Mouse (Mus musculus): ENCODE results near the gene Adgra1. TPM values are rescaled to one million over a fixed set of nuclear protein-coding genes. Genes with fewer than 3 reads are reported as not detected.

Adgra1 gene
- polyA plus RNA-seq, 1 experiment from 2014 or later = 0.08 TPM

GRCm38 (mm10) chr7:139894655-139895557, 60.9 kb downstream of the Adgra1 start, which contains the start of gene Kndc1:
Gene Kndc1 (plus strand): TSS chr7:139894696.
- Histone ChIP-seq H3K4me2 (peak within 1 kb of the TSS; percentile 58), H3K4me3 (ENCODE audit: low read depth, low read length) (peak within 1 kb of the TSS; percentile 34), H3K27me3 (replicated peaks; ENCODE audit: control insufficient read depth, insufficient read depth, low read length) (peaks cover 38% of the 10 kb centered on the region), H3K9ac (ENCODE audit: low read depth, low read length) (no peak within 1 kb of the TSS), H3K4me1 (replicated peaks; ENCODE audit: control insufficient read depth, insufficient read depth, low read length) (no peaks in the 10 kb centered on the region), H3K27ac (ENCODE audit: low read depth, low read length) (no peak within 1 kb of the TSS), H3K36me3 (ENCODE audit: control insufficient read depth, insufficient read depth, low read length) (no peaks in the 10 kb centered on the region), H3K9me3 (ENCODE audit: control insufficient read depth, low read length) (no peaks in the 10 kb centered on the region)
- WGBS = 3% methylated on average over 45 of the region's 50 CpGs
- ATAC-seq (replicated peaks; ENCODE audit: low FRiP score) (no peak), DNase-seq (ENCODE audit: low spot score) (no peak)

- Histone ChIP-seq H3K9ac (ENCODE audit: low read depth, low read length) (no peak overlapping the region), H3K4me1 (replicated peaks; ENCODE audit: control insufficient read depth, insufficient read depth, low read length) (no peaks in the 10 kb centered on the region), H3K36me3 (ENCODE audit: control insufficient read depth, insufficient read depth, low read length) (no peaks in the 10 kb centered on the region), H3K9me3 (ENCODE audit: control insufficient read depth, low read length) (no peaks in the 10 kb centered on the region), H3K4me2 (no peak overlapping the region), H3K27me3 (replicated peaks; ENCODE audit: control insufficient read depth, insufficient read depth, low read length) (peaks cover 38% of the 10 kb centered on the region), H3K4me3 (ENCODE audit: low read depth, low read length) (no peak overlapping the region), H3K27ac (ENCODE audit: low read depth, low read length) (no peak overlapping the region)
- DNase-seq (ENCODE audit: low spot score) (no peak), ATAC-seq (replicated peaks; ENCODE audit: low FRiP score) (no peak)
- 72% methylated on average over 7 of the region's 7 CpGs for WGBS
Measured at GRCm38 (mm10) chr7:139896271-139896670, 62.3 kb downstream of the Adgra1 start.

DNA sequence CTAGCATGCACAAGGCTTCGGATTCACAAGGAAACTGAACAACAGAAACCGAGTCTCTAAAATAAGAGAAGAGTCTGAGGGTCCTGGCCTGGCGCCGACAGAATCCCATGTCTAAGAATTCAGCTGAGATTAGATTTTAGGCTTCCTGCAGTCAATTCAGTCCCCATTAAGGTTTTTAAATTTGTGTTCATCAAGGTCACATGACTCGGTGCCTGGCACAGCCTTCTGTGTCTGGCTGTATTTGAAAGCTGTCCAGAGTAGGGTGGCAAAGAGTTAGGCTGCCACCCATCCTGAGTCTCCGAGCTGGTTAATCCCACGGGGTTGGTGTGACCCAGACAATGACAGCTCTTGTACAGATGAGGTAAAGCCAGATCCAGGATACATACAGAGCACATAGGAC, 62.8 kb downstream of the Adgra1 start:
- H3K9me3 ChIP-seq (ENCODE audit: control insufficient read depth, low read length) = no peaks in the 10 kb centered on the region
- H3K27ac ChIP-seq (ENCODE audit: low read depth, low read length) = no peak overlapping the region
- ATAC-seq (replicated peaks; ENCODE audit: low FRiP score) (no peak), DNase-seq (ENCODE audit: low spot score) (no peak)
- no peaks in the 10 kb centered on the region for H3K4me1 ChIP-seq (replicated peaks; ENCODE audit: control insufficient read depth, insufficient read depth, low read length)
- H3K9ac ChIP-seq (ENCODE audit: low read depth, low read length) = no peak overlapping the region
- H3K36me3 ChIP-seq (ENCODE audit: control insufficient read depth, insufficient read depth, low read length) = no peaks in the 10 kb centered on the region
- no peak overlapping the region for H3K4me3 ChIP-seq (ENCODE audit: low read depth, low read length)
- H3K4me2 ChIP-seq = no peak overlapping the region
- H3K27me3 ChIP-seq (replicated peaks; ENCODE audit: control insufficient read depth, insufficient read depth, low read length) = peaks cover 38% of the 10 kb centered on the region
- WGBS = 74% methylated on average over 7 of the region's 7 CpGs

DNA sequence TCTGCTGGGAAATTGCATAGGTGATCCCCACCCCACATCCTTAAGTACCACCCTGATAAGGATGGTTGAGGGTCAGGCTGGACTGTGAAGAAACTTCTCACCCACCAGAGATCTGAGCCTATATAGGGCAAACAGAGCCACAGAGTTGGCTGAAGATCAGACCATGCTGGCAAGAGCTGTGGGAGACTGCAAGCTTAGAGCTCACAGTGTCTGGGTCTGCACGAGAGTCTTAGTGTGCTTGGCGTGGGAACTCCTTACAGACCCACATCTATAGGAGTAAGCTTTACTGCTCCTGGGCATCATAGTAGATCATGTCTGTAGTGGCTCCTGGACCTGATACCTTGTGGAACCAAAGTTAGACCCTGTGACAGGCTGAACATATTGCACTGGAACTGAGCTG, 64.6 kb downstream of the Adgra1 start:
- ATAC-seq (replicated peaks; ENCODE audit: low FRiP score) = no peak
- Histone ChIP-seq H3K4me3 (ENCODE audit: low read depth, low read length) (no peak overlapping the region), H3K4me2 (no peak overlapping the region), H3K4me1 (replicated peaks; ENCODE audit: control insufficient read depth, insufficient read depth, low read length) (no peaks in the 10 kb centered on the region), H3K27ac (ENCODE audit: low read depth, low read length) (no peak overlapping the region), H3K9ac (ENCODE audit: low read depth, low read length) (no peak overlapping the region), H3K36me3 (ENCODE audit: control insufficient read depth, insufficient read depth, low read length) (no peaks in the 10 kb centered on the region), H3K27me3 (replicated peaks; ENCODE audit: control insufficient read depth, insufficient read depth, low read length) (peaks cover 31% of the 10 kb centered on the region), H3K9me3 (ENCODE audit: control insufficient read depth, low read length) (no peaks in the 10 kb centered on the region)
- DNase-seq (ENCODE audit: low spot score) = no peak
- 75% methylated on average over 2 of the region's 2 CpGs for WGBS

DNA sequence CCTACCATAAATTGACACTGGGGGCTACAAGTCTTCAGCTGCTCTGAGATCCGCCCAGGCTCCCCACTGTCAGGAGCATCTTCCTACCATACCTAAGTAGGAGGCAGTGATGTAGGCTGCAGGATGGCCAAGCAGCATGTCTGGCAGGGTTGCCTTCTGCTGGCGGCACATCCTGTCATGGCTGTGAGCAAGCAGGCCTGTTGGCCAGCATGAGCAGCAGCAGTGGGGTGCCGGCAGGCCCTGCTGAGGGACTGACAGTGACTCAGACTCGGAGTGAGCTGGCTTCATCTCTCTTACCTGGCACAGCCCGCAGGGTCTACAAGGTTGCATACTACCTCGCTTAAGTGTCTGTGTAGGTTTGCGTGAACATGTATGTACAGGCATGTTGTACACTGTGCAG, 65.5 kb downstream of the Adgra1 start:
- no peak for ATAC-seq (replicated peaks; ENCODE audit: low FRiP score)
- peaks cover 22% of the 10 kb centered on the region for H3K27me3 ChIP-seq (replicated peaks; ENCODE audit: control insufficient read depth, insufficient read depth, low read length)

GRCm38 (mm10) chr7:139900456-139900855, 66.5 kb downstream of the Adgra1 start:
- Histone ChIP-seq H3K4me3 (ENCODE audit: low read depth, low read length) (no peak overlapping the region), H3K27ac (ENCODE audit: low read depth, low read length) (no peak overlapping the region), H3K27me3 (replicated peaks; ENCODE audit: control insufficient read depth, insufficient read depth, low read length) (peaks cover 12% of the 10 kb centered on the region), H3K4me1 (replicated peaks; ENCODE audit: control insufficient read depth, insufficient read depth, low read length) (no peaks in the 10 kb centered on the region), H3K9ac (ENCODE audit: low read depth, low read length) (no peak overlapping the region), H3K9me3 (ENCODE audit: control insufficient read depth, low read length) (no peaks in the 10 kb centered on the region), H3K36me3 (ENCODE audit: control insufficient read depth, insufficient read depth, low read length) (no peaks in the 10 kb centered on the region), H3K4me2 (no peak overlapping the region)
- WGBS = 85% methylated on average over 7 of the region's 7 CpGs
- ATAC-seq (replicated peaks; ENCODE audit: low FRiP score) = no peak
- DNase-seq (ENCODE audit: low spot score) = no peak

More for the DNA sequence above, 65.5 kb downstream of the Adgra1 start:
- H3K27ac ChIP-seq (ENCODE audit: low read depth, low read length) = no peak overlapping the region
- no peak overlapping the region for H3K9ac ChIP-seq (ENCODE audit: low read depth, low read length)
- WGBS = 71% methylated on average over 7 of the region's 7 CpGs
- no peaks in the 10 kb centered on the region for H3K4me1 ChIP-seq (replicated peaks; ENCODE audit: control insufficient read depth, insufficient read depth, low read length)
- H3K4me3 ChIP-seq (ENCODE audit: low read depth, low read length) = no peak overlapping the region
- no peaks in the 10 kb centered on the region for H3K9me3 ChIP-seq (ENCODE audit: control insufficient read depth, low read length)
- no peaks in the 10 kb centered on the region for H3K36me3 ChIP-seq (ENCODE audit: control insufficient read depth, insufficient read depth, low read length)
- no peak for DNase-seq (ENCODE audit: low spot score)
- no peak overlapping the region for H3K4me2 ChIP-seq

DNA sequence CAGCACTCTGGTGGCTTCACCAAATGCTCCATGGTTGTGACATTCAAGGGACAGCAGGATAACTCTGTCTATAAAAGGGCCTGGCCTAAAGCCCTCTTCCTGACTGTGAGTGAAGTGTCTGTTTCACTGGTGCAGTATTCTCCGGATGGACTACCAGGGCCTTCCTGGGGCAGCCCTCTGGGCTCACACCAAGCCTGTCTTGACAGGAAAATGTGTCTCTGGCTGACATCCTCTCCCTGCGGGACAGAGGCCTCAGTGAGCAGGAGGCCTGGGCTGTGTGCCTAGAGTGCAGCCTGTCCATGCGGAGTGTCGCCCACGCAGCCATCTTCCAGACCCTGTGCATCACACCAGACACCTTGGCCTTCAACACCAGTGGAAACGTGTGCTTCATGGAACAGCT, 66.9 kb downstream of the Adgra1 start:
- Histone ChIP-seq H3K9me3 (ENCODE audit: control insufficient read depth, low read length) (no peaks in the 10 kb centered on the region), H3K9ac (ENCODE audit: low read depth, low read length) (no peak overlapping the region), H3K4me1 (replicated peaks; ENCODE audit: control insufficient read depth, insufficient read depth, low read length) (no peaks in the 10 kb centered on the region), H3K4me3 (ENCODE audit: low read depth, low read length) (no peak overlapping the region), H3K27me3 (replicated peaks; ENCODE audit: control insufficient read depth, insufficient read depth, low read length) (peaks cover 8% of the 10 kb centered on the region), H3K4me2 (no peak overlapping the region), H3K27ac (ENCODE audit: low read depth, low read length) (no peak overlapping the region), H3K36me3 (ENCODE audit: control insufficient read depth, insufficient read depth, low read length) (no peaks in the 10 kb centered on the region)
- 81% methylated on average over 6 of the region's 6 CpGs for WGBS
- no peak for ATAC-seq (replicated peaks; ENCODE audit: low FRiP score)
- DNase-seq (ENCODE audit: low spot score) = no peak

DNA sequence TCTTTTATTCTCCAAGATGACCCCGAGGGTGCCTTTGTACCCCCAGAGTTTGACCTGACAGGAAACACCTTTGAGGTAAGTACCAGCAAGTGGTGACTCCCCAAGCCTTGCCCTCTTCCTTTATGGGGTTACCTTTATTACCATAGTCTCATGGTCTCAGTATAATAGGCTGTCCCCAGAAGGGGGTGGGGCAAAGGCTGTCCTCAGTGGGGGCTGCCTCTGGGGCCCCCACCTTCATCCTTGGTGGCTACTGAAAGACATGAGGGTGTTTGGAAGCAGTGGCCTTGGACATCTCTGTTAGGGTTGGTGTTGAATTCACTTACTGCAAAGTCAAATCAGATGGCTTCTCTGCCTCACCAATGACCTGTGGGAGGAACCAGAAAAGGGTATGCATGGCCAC, 68.0 kb downstream of the Adgra1 start:
- no peak overlapping the region for H3K27ac ChIP-seq (ENCODE audit: low read depth, low read length)
- H3K9ac ChIP-seq (ENCODE audit: low read depth, low read length) = no peak overlapping the region
- WGBS = 43% methylated on average over 1 of the region's 1 CpGs
- H3K27me3 ChIP-seq (replicated peaks; ENCODE audit: control insufficient read depth, insufficient read depth, low read length) = no peaks in the 10 kb centered on the region
- ATAC-seq (replicated peaks; ENCODE audit: low FRiP score) = no peak
- no peak overlapping the region for H3K4me3 ChIP-seq (ENCODE audit: low read depth, low read length)
- no peak overlapping the region for H3K4me2 ChIP-seq
- H3K9me3 ChIP-seq (ENCODE audit: control insufficient read depth, low read length) = no peaks in the 10 kb centered on the region
- no peak for DNase-seq (ENCODE audit: low spot score)
- no peaks in the 10 kb centered on the region for H3K4me1 ChIP-seq (replicated peaks; ENCODE audit: control insufficient read depth, insufficient read depth, low read length)
- H3K36me3 ChIP-seq (ENCODE audit: control insufficient read depth, insufficient read depth, low read length) = no peaks in the 10 kb centered on the region

DNA sequence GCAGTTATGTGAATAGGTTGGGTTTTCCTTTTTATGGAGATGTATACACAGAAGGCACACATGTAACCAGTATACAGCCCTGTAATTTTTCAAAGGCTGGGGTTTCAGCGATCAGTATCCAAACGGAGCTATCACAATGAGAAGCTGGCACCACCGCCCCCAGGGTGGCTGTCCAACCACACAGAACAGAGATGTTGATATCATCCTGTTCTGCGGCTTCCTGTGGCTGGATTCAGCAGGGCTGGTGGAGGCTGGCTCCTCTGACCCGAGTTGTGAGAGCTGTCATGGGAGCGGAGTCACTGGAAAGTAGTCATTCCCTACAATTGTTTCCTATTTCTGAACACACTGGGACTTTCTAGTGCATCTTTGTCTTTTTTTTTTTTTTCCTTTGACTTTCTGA, 71.3 kb downstream of the Adgra1 start:
- Histone ChIP-seq H3K9me3 (ENCODE audit: control insufficient read depth, low read length) (no peaks in the 10 kb centered on the region), H3K27ac (ENCODE audit: low read depth, low read length) (no peak overlapping the region), H3K4me2 (peak overlapping the region; percentile 37; the same call in 1 of the 2 replicates), H3K27me3 (replicated peaks; ENCODE audit: control insufficient read depth, insufficient read depth, low read length) (no peaks in the 10 kb centered on the region; the same call in 1 of the 2 replicates), H3K4me3 (ENCODE audit: low read depth, low read length) (no peak overlapping the region), H3K9ac (ENCODE audit: low read depth, low read length) (no peak overlapping the region), H3K4me1 (replicated peaks; ENCODE audit: control insufficient read depth, insufficient read depth, low read length) (no peaks in the 10 kb centered on the region), H3K36me3 (ENCODE audit: control insufficient read depth, insufficient read depth, low read length) (no peaks in the 10 kb centered on the region)
- no peak for ATAC-seq (replicated peaks; ENCODE audit: low FRiP score)
- no peak for DNase-seq (ENCODE audit: low spot score)
- WGBS = 20% methylated on average over 6 of the region's 6 CpGs
